Mouse (Mus musculus): ENCODE measurements around the gene Mgmt. TPM values are rescaled to one million over a fixed set of nuclear protein-coding genes. Genes with fewer than 3 reads are reported as not detected.
A peak's percentile ranks its signal among the peaks of the same experiment; 100 is the strongest.

Mgmt gene
- total and polyA plus RNA-seq, 2 experiments from 2014 or later = 1.4 to 1.6 TPM

DNA sequence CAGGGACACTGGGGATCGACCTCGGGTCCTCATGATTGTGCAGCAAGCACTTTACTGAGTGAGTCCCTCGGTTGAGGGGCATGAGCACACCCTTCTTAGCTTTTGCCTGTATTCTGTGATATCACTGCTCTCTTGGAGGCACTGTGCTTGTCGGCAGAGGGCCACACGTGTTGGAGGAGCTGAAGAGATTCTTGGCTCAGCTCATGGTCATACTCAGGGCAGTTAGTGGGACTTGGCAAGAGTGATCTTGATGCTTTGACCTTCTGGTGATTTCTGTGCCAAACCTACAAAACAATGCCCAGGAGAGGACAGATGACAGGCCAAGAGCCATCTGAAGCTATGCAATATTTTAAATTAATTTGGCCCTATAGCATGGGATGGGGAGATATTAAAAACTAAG lies 174.4 kb downstream of the Mgmt start:
- H3K27me3 ChIP-seq (ENCODE audit: insufficient read depth, low read length) = no peaks in the 10 kb centered on the region
- no peak overlapping the region for H3K9ac ChIP-seq (replicated peaks; ENCODE audit: low read length)
- ATAC-seq (no peak), DNase-seq (ENCODE audit: low spot score) (peak; percentile 36)
- H3K36me3 ChIP-seq (ENCODE audit: insufficient read depth, low read length) = no peaks in the 10 kb centered on the region
- H3K4me2 ChIP-seq (ENCODE audit: low read depth, low read length) = no peak overlapping the region
- H3K9me3 ChIP-seq (ENCODE audit: low read length) = no peaks in the 10 kb centered on the region
- no peak for TF ChIP-seq CTCF (IDR thresholded peaks at IDR 0.05; ENCODE audit: low read depth)
- H3K4me3 ChIP-seq (ENCODE audit: low read length) = no peak overlapping the region
- H3K27ac ChIP-seq = no peak overlapping the region
- WGBS = 66% methylated on average over 5 of the region's 5 CpGs
- H3K4me1 ChIP-seq (ENCODE audit: insufficient read depth, low read length) = no peaks in the 10 kb centered on the region

GRCm38 (mm10) chr7:137069768-137070167 lies 175.4 kb downstream of the Mgmt start:
- Histone ChIP-seq H3K36me3 (ENCODE audit: insufficient read depth, low read length) (no peaks in the 10 kb centered on the region), H3K4me1 (ENCODE audit: insufficient read depth, low read length) (no peaks in the 10 kb centered on the region), H3K27me3 (ENCODE audit: insufficient read depth, low read length) (no peaks in the 10 kb centered on the region), H3K4me2 (ENCODE audit: low read depth, low read length) (no peak overlapping the region), H3K9me3 (ENCODE audit: low read length) (no peaks in the 10 kb centered on the region), H3K4me3 (ENCODE audit: low read length) (no peak overlapping the region), H3K9ac (replicated peaks; ENCODE audit: low read length) (no peak overlapping the region), H3K27ac (no peak overlapping the region)
- no peak for TF ChIP-seq CTCF (IDR thresholded peaks at IDR 0.05; ENCODE audit: low read depth)
- DNase-seq (ENCODE audit: low spot score) (peak; percentile 59), ATAC-seq (no peak)
- WGBS = 64% methylated on average over 6 of the region's 6 CpGs

GRCm38 (mm10) chr7:137071346-137071745 lies 176.9 kb downstream of the Mgmt start:
- Histone ChIP-seq H3K36me3 (ENCODE audit: insufficient read depth, low read length) (no peaks in the 10 kb centered on the region), H3K4me1 (ENCODE audit: insufficient read depth, low read length) (no peaks in the 10 kb centered on the region), H3K4me2 (ENCODE audit: low read depth, low read length) (no peak overlapping the region), H3K27me3 (ENCODE audit: insufficient read depth, low read length) (no peaks in the 10 kb centered on the region), H3K27ac (no peak overlapping the region), H3K9me3 (ENCODE audit: low read length) (no peaks in the 10 kb centered on the region), H3K9ac (replicated peaks; ENCODE audit: low read length) (no peak overlapping the region), H3K4me3 (ENCODE audit: low read length) (no peak overlapping the region)
- DNase-seq (ENCODE audit: low spot score) (no peak), ATAC-seq (no peak)
- no peak for TF ChIP-seq CTCF (IDR thresholded peaks at IDR 0.05; ENCODE audit: low read depth)
- WGBS = 95% methylated on average over 6 of the region's 6 CpGs

DNA sequence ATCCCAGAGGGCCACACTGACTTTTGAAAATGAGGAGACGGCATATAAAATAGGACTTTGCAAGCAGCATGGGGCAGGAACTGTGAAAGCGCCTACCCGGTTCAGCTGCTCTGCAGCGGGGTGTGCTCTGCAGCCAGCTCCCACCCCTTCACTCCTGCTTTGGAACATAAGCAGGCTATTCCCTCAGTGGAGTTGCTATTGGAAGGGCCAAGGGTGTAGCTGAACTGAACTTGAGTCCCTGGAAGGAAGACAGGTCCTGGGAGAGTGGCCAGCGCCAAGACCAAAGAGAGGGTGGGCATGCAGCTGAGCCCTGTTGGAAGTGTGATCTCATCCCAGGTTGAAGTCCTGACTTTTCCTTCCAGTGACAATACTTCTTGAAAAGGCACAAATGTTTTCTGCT lies 179.5 kb downstream of the Mgmt start:
- 50% methylated on average over 5 of the region's 5 CpGs for whole genome bisulfite sequencing
- ATAC-seq (0 out of 2 replicates have a peak, but pooled peaks have one; percentile 40), DNase-seq (ENCODE audit: low spot score) (peak; percentile 35)
- Histone ChIP-seq H3K36me3 (ENCODE audit: insufficient read depth, low read length) (no peaks in the 10 kb centered on the region), H3K27ac (no peak overlapping the region), H3K27me3 (ENCODE audit: insufficient read depth, low read length) (no peaks in the 10 kb centered on the region), H3K9ac (replicated peaks; ENCODE audit: low read length) (no peak overlapping the region), H3K4me1 (ENCODE audit: insufficient read depth, low read length) (no peaks in the 10 kb centered on the region), H3K9me3 (ENCODE audit: low read length) (no peaks in the 10 kb centered on the region), H3K4me3 (ENCODE audit: low read length) (no peak overlapping the region), H3K4me2 (ENCODE audit: low read depth, low read length) (no peak overlapping the region)
- no peak for TF ChIP-seq CTCF (IDR thresholded peaks at IDR 0.05; ENCODE audit: low read depth)

- H3K9me3 ChIP-seq (ENCODE audit: low read length) = no peaks in the 10 kb centered on the region
- no peak overlapping the region for H3K4me3 ChIP-seq (ENCODE audit: low read length)
- no peaks in the 10 kb centered on the region for H3K36me3 ChIP-seq (ENCODE audit: insufficient read depth, low read length)
- H3K9ac ChIP-seq (replicated peaks; ENCODE audit: low read length) = no peak overlapping the region
- H3K27ac ChIP-seq = no peak overlapping the region
- no peak for DNase-seq (ENCODE audit: low spot score)
- no peaks in the 10 kb centered on the region for H3K4me1 ChIP-seq (ENCODE audit: insufficient read depth, low read length)
- no peak overlapping the region for H3K4me2 ChIP-seq (ENCODE audit: low read depth, low read length)
- 87% methylated on average over 6 of the region's 6 CpGs for WGBS
- no peak for TF ChIP-seq CTCF (IDR thresholded peaks at IDR 0.05; ENCODE audit: low read depth)
- H3K27me3 ChIP-seq (ENCODE audit: insufficient read depth, low read length) = no peaks in the 10 kb centered on the region
- no peak for ATAC-seq
These were observed 179.9 kb downstream of the Mgmt start for GRCm38 (mm10) chr7:137074324-137074723.

DNA sequence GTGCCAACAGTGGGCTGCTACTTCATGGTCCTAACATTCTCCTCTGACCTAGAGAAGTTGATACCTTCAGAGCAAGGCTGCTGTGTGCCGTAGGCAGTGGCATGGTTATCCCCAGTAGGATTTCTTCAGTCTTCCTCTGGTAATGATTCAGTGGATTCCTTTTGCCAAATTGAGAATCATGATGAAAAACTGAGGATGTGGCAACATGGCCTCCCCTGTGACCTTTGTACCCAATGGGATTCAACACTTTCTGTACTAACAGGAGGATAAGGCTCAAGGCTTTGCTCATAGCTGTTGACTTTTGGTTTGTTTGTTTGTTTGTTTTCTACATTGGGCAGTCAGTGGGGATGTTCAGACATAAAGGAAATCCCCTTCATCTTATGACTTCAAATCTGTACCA lies 180.9 kb downstream of the Mgmt start:
- Histone ChIP-seq H3K9ac (replicated peaks; ENCODE audit: low read length) (no peak overlapping the region), H3K36me3 (ENCODE audit: insufficient read depth, low read length) (no peaks in the 10 kb centered on the region), H3K9me3 (ENCODE audit: low read length) (no peaks in the 10 kb centered on the region), H3K27ac (no peak overlapping the region), H3K4me1 (ENCODE audit: insufficient read depth, low read length) (no peaks in the 10 kb centered on the region), H3K27me3 (ENCODE audit: insufficient read depth, low read length) (no peaks in the 10 kb centered on the region), H3K4me2 (ENCODE audit: low read depth, low read length) (no peak overlapping the region), H3K4me3 (ENCODE audit: low read length) (no peak overlapping the region)
- ATAC-seq (no peak), DNase-seq (ENCODE audit: low spot score) (no peak)
- WGBS = 96% methylated on average over 1 of the region's 1 CpGs
- no peak for TF ChIP-seq CTCF (IDR thresholded peaks at IDR 0.05; ENCODE audit: low read depth)

DNA sequence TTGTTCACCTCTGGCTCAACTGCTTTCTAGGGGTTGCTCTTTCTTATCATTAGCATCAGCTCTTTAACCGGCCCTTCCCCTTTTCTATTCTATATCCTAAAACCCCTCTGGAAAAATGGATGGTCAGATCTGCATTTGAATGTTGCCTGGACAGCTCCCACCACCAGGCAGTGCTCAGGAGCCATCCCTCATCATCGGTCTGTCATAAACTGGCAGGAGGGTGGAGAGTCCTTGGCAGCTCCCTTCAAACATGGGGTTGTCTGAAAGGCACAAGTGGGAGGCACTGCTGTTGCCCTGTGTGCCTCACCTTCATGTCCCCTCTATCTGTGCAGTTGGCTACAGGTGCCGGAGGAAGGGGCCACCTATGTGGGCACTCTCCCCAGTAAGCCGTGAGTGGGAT lies 185.8 kb downstream of the Mgmt start:
- DNase-seq (ENCODE audit: low spot score) (no peak), ATAC-seq (no peak)
- Histone ChIP-seq H3K9ac (replicated peaks; ENCODE audit: low read length) (no peak overlapping the region), H3K36me3 (ENCODE audit: insufficient read depth, low read length) (no peaks in the 10 kb centered on the region), H3K4me3 (ENCODE audit: low read length) (no peak overlapping the region), H3K27ac (no peak overlapping the region), H3K4me2 (ENCODE audit: low read depth, low read length) (no peak overlapping the region), H3K27me3 (ENCODE audit: insufficient read depth, low read length) (no peaks in the 10 kb centered on the region), H3K9me3 (ENCODE audit: low read length) (no peaks in the 10 kb centered on the region), H3K4me1 (ENCODE audit: insufficient read depth, low read length) (no peaks in the 10 kb centered on the region)
- peak; percentile 44 for TF ChIP-seq CTCF (IDR thresholded peaks at IDR 0.05; ENCODE audit: low read depth)
- WGBS = 89% methylated on average over 4 of the region's 4 CpGs

Data from hindbrain, postnatal 0 days (tissue).